Comparison of ENCODE assay signal across 8 mouse cellular contexts in the genomic region with DNA sequence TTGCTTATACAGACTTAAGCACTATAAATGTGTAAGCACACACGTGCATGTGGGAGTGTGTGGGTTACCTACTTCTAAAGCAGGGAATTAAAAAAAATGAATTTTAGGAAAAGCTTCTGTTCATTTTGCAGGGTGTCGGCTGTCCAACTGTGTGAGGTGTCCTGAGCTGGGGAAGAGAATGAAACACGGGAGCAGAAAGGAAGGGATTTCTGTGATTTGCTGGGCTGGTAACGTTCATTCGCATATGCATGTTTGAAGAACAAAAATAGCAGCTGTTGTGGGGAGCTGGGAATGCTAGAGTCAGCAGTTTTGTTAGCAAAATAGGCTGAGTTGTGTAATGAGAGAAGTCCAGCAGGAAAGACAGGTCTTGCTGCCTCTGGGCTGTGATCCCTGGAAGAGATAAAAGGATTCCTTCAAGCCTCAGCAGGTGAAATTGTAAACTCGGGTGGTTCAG.
A peak's percentile ranks its signal among the peaks of the same experiment; 100 is the strongest.
DNase-seq lines count a peak whose midpoint lies in the region; ATAC-seq lines count a peak whose summit lies in the region.

No protein-coding gene starts in this region.

- intact Hi-C loops in left cerebral cortex, postnatal 14 days (cut with DNase I): loop anchor here (10.0 kb wide), 1 partner anchor 134 kb away; no protein-coding TSS in a partner anchor

- peak; percentile 74 for ATAC-seq in frontal cortex, adult (ENCODE audit: low TSS enrichment)

- DNase-seq in frontal cortex, postnatal 14 days (ENCODE audit: low spot score in 2 of 2): no peak
- peak; percentile 44 to 53 for DNase-seq in right cerebral cortex, adult 2 months (ENCODE audit: low spot score in 2 of 2)
- no peak for DNase-seq in right cerebral cortex, postnatal 14 days
- DNase-seq in left cerebral cortex, postnatal 14 days (ENCODE audit: low spot score in 2 of 2): peak; percentile 33 to 58
- peak; percentile 71 to 72 for DNase-seq in urinary bladder, postnatal 36 days (ENCODE audit: low spot score in 2 of 2)
- no peak for DNase-seq in gastrocnemius, postnatal 10 days
- no peak for DNase-seq in retina, embryonic 14.5 days (ENCODE audit: low spot score)

Comparison
In these comparisons a context has a peak if more than half of its experiments do, and no peak if none do; other contexts are left out.
1. DNase-seq: peak in right cerebral cortex, adult 2 months (2 of 2), left cerebral cortex, postnatal 14 days (2 of 2) and urinary bladder, postnatal 36 days (2 of 2); none in frontal cortex, postnatal 14 days (0 of 2), right cerebral cortex, postnatal 14 days (single experiment), gastrocnemius, postnatal 10 days (single experiment) and retina, embryonic 14.5 days (single experiment).